Mouse (Mus musculus) left cerebral cortex, postnatal 36 days (tissue): ENCODE measurements around the gene Tmem63a. TPM values are rescaled to one million over a fixed set of nuclear protein-coding genes. Genes with fewer than 3 reads are reported as not detected.
A peak's percentile ranks its signal among the peaks of the same experiment; 100 is the strongest.
"Not testable (repeated sequence)": the region's sequence is repeated elsewhere in the genome, so short reads cannot be mapped to it uniquely, and the experiment has no call there.

Source experiments
- DNase-seq, 2 experiments: peaks; one replicate each; pipeline ENCODE4 v3.0.0; 2021 to 2022; ENCODE audit warnings: low spot score in 2 of 2, mixed read lengths in 1 of 2
- intact Hi-C: fragments of 180-260 bp; cut with DNase I; formaldehyde crosslinking; loops from one replicate; pipeline ENCODE4 v1.15.1; 2025
- total RNA-seq, 2 experiments: library from RNA; stranded (reverse); gene quantifications; 2 replicates each; pipeline ENCODE4 v1.2.3; 2021

Gene Tmem63a
- total RNA-seq, 2 experiments from 2014 or later = 13.8 to 20.6 TPM

DNA sequence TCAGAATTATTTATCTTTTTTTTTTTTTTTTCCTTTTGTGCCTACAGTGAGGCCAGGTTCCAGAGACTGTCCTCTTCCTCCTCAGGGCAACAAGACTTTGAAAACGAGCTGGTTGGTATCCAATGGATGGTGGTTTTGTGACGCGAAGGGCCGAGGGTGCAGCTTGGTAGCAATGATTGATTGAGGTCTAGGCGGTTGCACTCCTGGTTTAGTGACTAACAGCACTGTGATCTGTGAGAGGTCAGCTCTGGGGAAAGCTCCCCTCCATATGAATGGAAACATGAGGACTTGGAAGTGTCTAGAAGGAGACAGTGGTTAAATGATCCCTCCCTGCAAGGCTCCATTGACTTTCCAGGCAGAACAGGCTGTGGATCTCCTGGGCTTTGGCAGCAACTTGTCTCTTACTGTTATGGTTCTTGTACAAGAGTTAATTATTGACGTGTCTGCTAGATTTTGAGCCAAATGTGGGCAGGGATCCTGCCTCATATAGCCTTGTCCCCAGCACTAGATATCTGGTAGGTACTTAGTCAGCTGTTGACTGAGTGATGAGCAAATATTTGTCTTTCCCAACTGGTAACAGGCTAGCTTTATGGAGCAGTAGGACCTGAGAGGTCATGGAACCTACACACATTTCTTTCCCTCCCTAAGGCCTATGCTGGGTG lies 10.1 kb downstream of the Tmem63a start:
- intact Hi-C loops = no loop called here
- no peak for DNase-seq

DNA sequence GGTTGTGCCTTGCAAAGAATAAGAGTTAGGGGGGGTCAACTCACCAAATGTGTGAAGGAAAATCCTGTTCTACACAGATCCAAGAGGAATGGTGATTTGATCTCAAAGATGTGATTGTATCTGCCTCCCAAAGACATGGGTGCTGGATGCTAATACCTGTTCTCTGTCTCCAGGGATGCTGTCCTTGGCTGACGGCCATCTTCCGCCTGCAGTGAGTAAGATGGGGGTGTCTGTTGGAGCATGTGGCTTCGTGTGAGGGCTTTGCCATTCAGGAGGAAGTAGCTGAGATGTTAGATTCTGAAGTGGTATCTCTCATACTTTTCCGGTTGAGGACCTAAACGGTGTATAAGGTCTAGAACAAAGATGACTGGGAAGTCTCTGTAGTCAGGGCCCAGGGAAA lies 10.7 kb downstream of the Tmem63a start:
- intact Hi-C loops = no loop called here
- DNase-seq = no peak

DNA sequence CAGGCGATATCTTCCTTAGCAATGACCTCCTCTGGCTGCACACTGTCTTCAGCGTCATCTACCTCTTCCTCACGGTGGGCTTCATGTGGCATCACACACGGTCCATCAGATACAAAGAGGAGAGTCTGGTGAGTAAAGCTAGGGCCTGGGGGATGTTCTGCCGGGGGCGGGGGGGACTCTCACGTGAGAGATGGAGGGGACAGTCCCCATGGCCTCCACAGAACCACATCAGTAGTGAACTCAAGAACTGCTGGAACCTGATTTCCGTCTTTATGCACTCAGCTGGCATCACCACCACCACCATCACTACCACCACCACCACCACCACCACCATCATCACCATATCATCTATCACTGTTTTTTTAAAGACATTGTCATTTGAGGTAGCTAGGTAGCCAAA lies 14.3 kb downstream of the Tmem63a start:
- intact Hi-C loops = no loop called here
- no peak for DNase-seq

DNA sequence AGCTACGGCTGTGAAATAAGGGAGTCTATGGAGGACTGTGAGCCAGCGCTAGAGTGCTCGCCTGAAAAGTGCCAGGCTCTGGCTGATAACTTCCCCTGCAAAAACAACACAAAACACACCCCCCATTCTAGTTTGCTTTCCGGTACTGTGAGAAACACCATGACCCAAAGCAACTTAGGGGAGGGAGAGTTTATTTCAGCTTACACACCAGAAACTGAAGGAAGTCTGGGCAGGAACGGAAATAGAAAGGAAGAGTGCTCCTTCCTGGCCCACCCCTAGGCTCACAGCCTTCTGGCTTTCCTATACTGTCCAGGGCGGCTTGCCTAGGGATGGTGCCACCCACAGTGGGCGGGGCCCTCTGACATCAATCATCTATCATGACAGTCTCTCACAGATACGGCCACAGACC lies 14.8 kb downstream of the Tmem63a start:
- intact Hi-C loops = no loop called here
- DNase-seq = no peak

DNA sequence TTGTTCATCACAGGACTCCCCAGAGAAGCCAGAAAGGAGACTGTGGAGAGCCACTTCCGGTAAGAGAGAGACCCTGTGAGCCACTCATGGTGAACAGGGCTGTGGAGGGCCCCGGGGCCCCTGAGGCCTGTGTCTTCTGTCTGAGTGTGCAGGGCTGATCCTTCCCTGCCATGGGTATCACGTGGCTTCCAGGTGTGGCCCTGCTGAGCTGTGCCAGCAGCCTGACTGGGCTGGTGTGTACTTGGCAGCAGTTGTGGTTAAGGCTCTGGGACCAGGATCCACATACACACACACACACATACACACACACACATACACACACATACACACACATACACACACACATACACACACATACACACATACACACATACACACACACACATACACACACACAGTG lies 15.8 kb downstream of the Tmem63a start:
- no peak for DNase-seq
- intact Hi-C loops = no loop called here

DNA sequence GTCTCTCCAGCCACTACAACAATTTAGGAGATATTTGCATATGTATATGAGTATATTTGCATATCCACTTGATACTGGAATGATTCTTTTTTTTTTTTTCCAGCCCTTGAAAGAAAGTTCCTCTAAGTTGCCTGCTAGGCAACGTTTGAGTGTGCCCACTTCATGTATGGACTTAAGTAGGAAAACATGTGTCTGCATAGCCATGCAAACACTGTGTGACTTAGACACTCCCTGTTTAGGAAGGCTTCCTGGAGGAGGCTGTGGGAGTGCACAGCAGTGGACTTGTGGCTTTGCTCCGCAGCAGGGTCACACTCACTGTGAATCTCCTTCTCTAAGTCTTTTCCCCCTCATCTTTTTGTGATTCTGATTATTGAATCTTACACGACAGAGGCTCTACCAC lies 16.7 kb downstream of the Tmem63a start:
- intact Hi-C loops = no loop called here
- no peak for DNase-seq

DNA sequence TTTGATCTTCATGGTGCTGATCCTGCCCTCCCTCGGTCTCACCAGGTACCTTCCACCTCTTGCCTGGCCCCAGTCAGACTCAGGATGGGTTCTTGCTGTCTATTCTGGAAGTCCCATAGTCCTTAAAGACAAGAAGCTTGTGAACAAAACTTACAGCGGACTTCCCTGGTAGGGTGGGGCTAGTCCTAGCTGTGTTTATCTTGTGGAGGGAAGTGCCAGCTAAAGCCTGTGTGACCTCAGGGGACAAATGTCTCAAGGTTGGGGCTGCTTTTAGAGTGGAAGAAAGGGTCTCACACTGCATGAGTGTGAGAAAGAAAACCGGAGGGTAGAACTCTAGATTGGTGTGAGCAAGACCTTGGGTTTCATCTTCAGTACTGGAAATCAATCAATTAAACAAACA lies 23.6 kb downstream of the Tmem63a start:
- intact Hi-C loops = no loop called here
- no peak for DNase-seq

DNA sequence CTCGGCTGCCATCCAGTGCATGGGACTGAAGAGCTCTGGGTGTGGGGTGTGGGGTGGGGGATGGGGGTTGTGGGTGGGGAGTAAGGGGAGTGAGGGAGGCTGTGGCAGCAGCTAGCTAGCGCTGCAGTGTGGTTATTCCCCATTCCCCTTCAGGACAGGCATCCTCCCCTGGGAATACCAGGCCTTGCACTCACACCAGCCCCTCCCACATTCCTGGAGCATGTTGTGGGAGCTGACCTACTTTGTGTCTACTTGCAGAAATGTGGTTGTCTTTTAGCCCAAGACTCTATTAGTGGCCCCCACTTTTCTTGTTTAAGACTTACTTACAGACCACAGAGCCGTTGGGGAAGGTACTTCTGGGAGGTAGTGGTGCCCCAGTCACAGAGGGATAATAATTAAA lies 24.4 kb downstream of the Tmem63a start:
- DNase-seq = no peak
- intact Hi-C loops = no loop called here

DNA sequence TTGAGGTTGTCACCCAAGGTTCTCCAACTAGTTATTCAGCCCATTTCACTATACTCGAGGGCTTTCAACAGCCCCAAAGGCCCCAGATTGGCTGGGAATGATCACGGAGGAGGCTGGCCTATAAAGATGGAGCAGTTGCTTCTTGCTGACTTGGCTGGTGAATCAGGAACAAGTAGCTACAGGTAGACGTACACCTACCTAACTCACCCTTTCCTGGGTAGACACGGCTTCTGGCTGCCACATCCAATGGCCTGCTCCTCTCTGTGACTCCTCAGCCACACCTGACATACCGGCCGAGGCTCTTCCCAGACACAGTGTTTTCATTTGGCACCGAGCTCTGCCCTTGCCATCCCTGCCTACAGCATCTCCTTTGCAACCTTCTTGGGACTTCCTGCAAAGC lies 25.1 kb downstream of the Tmem63a start:
- intact Hi-C loops = no loop called here
- DNase-seq = no peak

DNA sequence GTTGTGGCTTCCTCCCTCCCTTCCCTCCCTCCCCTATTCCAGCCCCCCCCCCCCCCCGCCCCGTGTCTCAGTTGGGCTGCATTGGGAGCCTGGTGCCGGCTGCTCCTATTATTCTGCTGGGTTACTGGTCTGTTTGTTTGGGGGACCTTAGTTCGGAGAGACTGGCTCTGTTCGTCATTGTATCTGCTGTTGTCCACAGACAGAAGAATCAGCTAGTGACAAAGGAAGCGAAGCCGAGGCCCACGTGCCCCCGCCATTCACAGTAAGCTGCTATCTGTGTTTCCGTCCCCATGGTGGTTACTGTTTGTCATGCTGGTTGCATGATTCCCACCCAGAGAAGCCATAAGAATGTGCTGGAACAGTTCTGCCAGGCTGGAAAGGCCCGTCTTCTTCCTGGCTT lies 30.8 kb downstream of the Tmem63a start:
- no peak for DNase-seq

DNA sequence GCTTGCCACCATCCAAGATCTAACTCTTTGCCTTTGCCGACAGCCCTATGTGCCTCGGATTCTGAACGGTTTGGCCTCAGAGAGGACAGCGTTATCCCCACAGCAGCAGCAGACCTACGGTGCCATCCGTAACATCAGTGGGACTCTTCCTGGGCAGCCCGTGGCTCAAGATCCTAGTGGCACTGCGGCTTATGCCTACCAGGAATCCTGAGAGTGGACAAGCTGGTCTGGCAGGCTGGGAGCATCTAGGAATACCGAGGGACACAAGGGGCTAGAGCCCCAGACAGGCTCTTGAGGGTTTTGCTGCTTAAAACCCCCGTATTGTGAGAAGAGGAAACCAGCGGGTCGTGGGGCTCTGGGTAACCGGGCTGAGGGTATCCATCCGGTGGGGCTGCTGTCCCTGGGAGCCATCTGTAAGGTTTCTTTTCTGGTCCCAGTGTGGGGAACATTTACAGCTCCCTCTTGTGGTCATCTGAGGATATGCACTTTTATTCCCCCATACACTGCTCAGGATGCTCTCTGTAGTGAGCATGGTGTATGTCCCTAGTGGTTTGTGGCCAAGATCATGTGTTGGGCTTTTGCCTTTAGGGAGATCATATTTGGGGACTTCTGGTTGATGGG lies 32.1 kb downstream of the Tmem63a start:
- no peak for DNase-seq
- intact Hi-C loops = loop anchor here (2.0 kb wide), 1 partner anchor 73 kb away; no protein-coding TSS in a partner anchor

More for the DNA sequence above, 30.8 kb downstream of the Tmem63a start:
- intact Hi-C loops = no loop called here

DNA sequence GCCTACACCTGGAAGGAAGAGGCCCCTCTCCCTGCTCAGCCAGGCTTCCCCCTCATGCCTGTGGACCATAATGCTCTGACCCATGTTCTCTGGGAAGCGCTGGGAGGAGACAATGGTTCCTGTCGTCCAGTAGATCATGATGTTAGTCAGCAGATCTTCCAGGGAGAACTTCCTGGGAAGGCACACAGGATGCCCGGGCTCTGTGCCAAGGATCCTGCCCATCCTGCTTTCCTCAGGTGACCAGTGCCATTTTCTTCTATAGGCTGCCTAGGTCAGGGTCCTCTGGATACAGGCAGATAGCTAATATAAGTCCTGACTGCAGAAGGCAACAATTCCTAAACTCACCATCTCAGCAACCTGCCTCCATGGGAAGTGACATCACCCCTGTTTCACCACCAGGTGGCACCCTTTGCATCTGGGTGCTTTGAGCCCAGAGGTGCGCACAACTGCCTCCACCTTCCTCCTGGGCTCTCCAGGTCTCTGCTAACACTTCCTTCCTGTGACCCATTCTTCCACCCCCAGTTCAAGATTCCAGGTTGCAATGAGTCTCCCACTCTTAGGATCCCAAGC lies 34.1 kb downstream of the Tmem63a start:
- DNase-seq = no peak
- intact Hi-C loops = no loop called here

DNA sequence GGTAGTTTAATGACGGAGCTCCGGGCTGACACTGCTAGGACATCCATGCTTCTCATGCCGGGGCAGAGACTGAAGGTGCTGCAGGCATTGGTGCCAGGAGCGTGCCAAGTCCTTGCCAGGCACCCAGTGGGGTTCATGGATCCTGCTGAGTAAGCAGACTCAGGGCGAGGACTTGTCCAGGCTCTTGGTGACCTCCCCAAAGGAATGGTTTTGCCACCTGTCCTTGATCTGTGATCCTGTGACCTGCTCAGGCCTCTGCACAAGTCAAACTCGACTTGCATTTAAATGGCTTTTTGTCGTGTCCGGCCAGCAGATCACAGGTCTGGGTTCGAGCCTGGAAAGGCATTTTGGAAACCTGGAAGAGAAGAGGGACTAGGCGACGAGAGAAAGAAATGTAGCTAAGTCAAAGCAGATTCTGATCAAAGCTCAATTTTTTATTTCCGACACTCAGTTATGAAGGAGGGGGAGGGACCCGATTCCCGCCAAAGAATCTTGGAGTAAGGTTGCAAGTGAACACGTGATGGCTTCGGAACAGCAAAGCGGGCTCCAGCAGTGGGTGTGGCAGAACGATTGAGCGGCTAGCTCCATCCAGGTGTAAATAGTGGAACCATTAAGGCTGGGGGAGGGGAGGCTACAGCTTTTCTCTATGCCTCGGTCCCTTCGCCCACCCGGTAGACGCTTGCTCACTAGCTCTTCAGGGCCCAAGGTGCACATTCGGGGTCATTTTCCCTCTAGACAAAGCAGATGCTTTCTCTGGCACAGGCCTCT lies 37.5 kb downstream of the Tmem63a start:
- no peak for DNase-seq
- intact Hi-C loops = no loop called here

DNA sequence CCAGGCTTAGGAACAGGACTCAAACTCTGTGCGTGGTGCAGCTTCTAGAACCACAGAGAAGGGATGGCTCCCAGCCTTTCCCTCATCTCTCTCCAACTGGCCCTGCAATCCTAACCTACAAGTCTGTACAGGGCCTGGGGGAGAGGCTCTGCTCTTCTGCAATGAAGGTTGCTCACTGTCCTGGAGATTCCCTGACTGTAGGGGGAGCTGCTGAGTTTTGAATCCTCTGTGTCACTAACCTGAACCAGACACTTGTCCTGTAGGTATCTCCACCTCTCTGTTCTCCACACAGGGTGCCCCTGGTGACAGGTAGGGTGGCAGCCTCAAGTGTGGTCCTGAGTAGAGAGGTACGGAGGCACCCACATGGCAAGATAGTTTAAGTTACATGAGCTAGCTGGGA lies 38.3 kb downstream of the Tmem63a start:
- intact Hi-C loops = no loop called here

DNA sequence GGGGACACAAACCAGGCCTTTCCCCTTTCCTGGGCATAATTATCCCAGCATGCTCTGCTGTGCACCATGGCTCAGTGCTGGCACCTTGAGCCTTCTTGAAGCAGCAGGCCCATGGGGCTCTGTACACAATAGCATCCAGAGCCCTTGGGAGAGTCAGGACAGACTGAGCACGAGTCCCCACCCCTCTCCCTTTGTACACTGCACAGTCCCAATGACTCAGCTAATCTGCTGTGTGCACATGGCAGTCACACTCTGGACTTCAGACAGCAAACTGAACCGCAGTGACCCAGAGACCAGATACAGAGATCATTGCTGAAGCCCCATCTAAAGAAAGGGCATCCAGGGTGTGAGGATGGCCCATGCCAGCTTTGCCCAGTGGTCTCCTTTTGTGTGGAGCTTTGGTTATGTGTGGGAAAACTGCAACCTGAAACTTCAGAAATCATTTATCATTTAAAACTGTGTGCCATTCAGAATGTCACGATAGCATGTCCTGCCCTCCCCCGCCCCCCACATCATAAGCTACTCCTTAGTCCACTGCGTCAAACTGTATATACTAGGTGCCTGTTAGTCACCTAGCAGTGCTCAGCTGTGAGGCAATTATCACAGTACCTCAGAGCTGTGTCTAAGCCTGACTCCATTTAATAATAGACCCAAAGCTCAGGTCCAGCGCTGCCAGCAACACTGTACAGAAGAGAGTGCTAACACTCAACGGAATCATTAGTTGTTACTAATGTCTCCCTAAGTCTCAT lies 39.3 kb downstream of the Tmem63a start:
- intact Hi-C loops = not testable (repeated sequence)

More for the DNA sequence above, 38.3 kb downstream of the Tmem63a start:
- DNase-seq = no peak

DNA sequence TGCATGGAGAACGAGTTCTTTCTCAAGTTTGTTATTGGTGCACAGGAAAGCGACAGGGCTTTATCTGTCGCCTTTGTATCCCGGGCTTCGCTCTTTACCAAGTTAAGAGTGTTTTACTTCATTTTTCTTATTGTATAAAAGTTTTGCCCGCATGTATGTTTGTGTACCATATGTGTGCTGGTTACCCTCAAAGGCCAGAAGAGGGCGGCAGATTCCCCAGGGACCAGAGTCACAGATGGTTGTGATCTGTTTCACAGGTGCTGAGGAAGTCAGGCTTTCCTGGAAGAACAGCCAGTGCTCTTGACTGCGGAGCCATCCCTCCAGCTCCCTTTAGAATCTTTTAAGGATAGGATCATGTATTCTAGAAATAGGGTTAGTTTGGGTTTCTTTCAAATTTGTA lies 44.6 kb downstream of the Tmem63a start:
- DNase-seq = no peak
- intact Hi-C loops = no loop called here

More for the DNA sequence above, 39.3 kb downstream of the Tmem63a start:
- DNase-seq = not testable (repeated sequence)

DNA sequence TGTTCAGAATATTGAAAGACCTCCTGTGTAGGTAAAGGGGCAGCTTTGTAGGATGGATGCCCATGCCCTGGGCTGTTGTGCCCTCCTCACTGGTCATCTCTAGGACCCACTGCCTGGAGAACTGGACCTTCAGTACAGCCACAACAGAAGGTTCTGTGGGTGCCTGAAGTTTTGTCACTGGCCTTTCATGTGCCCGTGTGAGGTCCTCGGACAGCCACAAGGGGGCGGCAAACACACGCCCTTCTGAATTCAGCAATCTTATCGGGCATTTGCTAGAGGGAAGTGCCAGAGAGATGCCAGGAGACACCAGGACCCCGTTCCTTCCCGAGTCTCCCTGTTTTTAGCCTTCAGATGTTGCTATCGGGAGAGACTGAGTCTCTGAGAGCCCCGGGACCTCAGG lies 45.6 kb downstream of the Tmem63a start:
- intact Hi-C loops = loop anchor here (2.0 kb wide), 1 partner anchor 51 kb away; no protein-coding TSS in a partner anchor

DNA sequence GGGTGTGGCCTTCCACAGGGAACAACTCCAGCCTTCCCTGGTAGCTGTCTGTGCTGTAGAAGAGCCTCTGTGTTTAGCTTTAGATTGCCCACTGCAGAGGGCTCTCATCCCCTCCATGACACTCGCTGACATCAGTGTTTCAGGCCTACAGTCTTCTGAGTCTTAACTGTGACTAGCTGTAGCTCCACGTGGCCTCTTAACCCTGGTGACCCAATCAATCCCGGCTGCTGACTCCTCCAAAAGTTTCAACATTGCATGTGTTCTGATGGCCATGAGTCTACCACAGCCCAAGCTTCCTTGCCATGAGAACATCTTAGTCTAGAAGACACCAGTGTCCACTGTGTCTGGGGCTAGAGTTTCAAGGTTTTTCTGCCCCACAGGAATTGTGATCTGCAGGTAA lies 48.5 kb downstream of the Tmem63a start:
- intact Hi-C loops = loop anchor here (5.0 kb wide), 1 partner anchor 107 kb away; no protein-coding TSS in a partner anchor
- DNase-seq = no peak

More for the DNA sequence above, 45.6 kb downstream of the Tmem63a start:
- peak; percentile 61 to 69 for DNase-seq

DNA sequence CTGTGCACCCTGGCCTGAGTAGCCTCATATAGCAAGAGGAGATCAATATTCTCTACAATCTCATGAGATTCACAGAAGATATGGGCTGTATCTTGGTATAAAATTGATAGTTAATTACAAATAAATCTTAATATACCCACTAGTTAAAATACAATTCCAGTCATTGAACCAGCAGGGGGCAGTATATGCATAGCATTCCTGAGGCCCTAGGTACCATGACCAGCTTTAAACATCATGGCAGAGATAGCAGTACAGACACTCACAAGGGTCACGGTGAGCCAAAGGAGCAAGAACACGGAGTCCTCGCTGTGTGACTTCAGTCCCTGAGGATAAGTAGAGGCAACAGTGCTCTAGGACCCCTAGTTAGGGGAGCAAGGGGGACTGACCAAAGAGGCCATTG lies 50.0 kb downstream of the Tmem63a start:
- intact Hi-C loops = loop anchor here (5.0 kb wide), 1 partner anchor 105 kb away; no protein-coding TSS in a partner anchor
- DNase-seq = no peak
